Mouse (Mus musculus): Measurements from ENCODE around the gene 1600014C10Rik. TPM values are rescaled to one million over a fixed set of nuclear protein-coding genes. Genes with fewer than 3 reads are reported as not detected.

1600014C10Rik gene
- total and polyA plus RNA-seq, 2 experiments from 2014 or later: 25.6 to 35.8 TPM

GRCm38 (mm10) chr7:38201290-38201658, 18.3 kb downstream of the 1600014C10Rik start:
- H3K9me3 ChIP-seq (ENCODE audit: low read length): no peaks in the 10 kb centered on the region
- WGBS: 29% methylated on average over 3 of the region's 3 CpGs
- no peaks in the 10 kb centered on the region for H3K36me3 ChIP-seq (ENCODE audit: insufficient read depth, low read length)
- TF ChIP-seq CTCF (IDR thresholded peaks at IDR 0.05; ENCODE audit: low read depth): no peak
- peak overlapping the region; percentile 60 for H3K4me2 ChIP-seq (ENCODE audit: low read depth, low read length)
- peak; percentile 53 for ATAC-seq
- peak overlapping the region; percentile 50; the same call in 1 of the 2 replicates for H3K9ac ChIP-seq (replicated peaks; ENCODE audit: low read length)
- no peaks in the 10 kb centered on the region for H3K27me3 ChIP-seq (ENCODE audit: insufficient read depth, low read length)
- no peak for DNase-seq (ENCODE audit: low spot score)
- H3K4me1 ChIP-seq (ENCODE audit: insufficient read depth, low read length): no peaks in the 10 kb centered on the region
- 0 out of 2 replicates have a peak overlapping the region, but pooled peaks have one; percentile 35 for H3K4me3 ChIP-seq (ENCODE audit: low read length)
- no peak overlapping the region for H3K27ac ChIP-seq

- DNase-seq (ENCODE audit: low spot score) (no peak), ATAC-seq (no peak)
- H3K27me3 ChIP-seq (ENCODE audit: insufficient read depth, low read length): no peaks in the 10 kb centered on the region
- H3K4me3 ChIP-seq (ENCODE audit: low read length): no peak overlapping the region
- H3K4me1 ChIP-seq (ENCODE audit: insufficient read depth, low read length): no peaks in the 10 kb centered on the region
- H3K4me2 ChIP-seq (ENCODE audit: low read depth, low read length): no peak overlapping the region
- H3K27ac ChIP-seq: no peak overlapping the region
- no peaks in the 10 kb centered on the region for H3K36me3 ChIP-seq (ENCODE audit: insufficient read depth, low read length)
- H3K9ac ChIP-seq (replicated peaks; ENCODE audit: low read length): no peak overlapping the region
- H3K9me3 ChIP-seq (ENCODE audit: low read length): no peaks in the 10 kb centered on the region
- 89% methylated on average over 6 of the region's 6 CpGs for WGBS
- peak; percentile 38; the same call in 1 of the 2 replicates for TF ChIP-seq CTCF (IDR thresholded peaks at IDR 0.05; ENCODE audit: low read depth)
Measured at GRCm38 (mm10) chr7:38204314-38204713, 21.3 kb downstream of the 1600014C10Rik start.

DNA sequence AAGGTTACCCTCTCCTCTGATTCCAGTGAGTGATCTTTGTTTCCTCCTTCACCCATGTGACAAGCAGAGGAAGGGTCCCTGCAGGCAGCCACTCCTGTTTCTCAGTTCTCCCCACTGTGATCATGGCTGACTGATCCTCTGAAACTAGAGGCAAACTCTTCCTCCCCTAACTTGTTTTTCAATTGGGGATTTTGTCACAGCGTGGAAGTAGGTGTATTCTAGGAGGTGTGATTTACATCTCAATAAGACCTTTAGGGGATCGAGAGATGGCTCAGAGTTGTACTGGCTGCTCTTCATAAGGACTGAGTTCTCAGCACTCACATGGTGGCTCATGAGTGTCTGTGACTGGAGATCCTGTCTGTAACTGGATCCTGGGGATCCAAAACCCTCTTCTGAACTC, 22.8 kb downstream of the 1600014C10Rik start:
- Histone ChIP-seq H3K4me3 (ENCODE audit: low read length) (no peak overlapping the region), H3K9ac (replicated peaks; ENCODE audit: low read length) (no peak overlapping the region), H3K4me2 (ENCODE audit: low read depth, low read length) (no peak overlapping the region), H3K36me3 (ENCODE audit: insufficient read depth, low read length) (no peaks in the 10 kb centered on the region), H3K27ac (no peak overlapping the region), H3K9me3 (ENCODE audit: low read length) (no peaks in the 10 kb centered on the region), H3K4me1 (ENCODE audit: insufficient read depth, low read length) (no peaks in the 10 kb centered on the region), H3K27me3 (ENCODE audit: insufficient read depth, low read length) (no peaks in the 10 kb centered on the region)
- ATAC-seq (no peak), DNase-seq (ENCODE audit: low spot score) (no peak)
- TF ChIP-seq CTCF (IDR thresholded peaks at IDR 0.05; ENCODE audit: low read depth): no peak
- WGBS: 19% methylated on average over 2 of the region's 2 CpGs

DNA sequence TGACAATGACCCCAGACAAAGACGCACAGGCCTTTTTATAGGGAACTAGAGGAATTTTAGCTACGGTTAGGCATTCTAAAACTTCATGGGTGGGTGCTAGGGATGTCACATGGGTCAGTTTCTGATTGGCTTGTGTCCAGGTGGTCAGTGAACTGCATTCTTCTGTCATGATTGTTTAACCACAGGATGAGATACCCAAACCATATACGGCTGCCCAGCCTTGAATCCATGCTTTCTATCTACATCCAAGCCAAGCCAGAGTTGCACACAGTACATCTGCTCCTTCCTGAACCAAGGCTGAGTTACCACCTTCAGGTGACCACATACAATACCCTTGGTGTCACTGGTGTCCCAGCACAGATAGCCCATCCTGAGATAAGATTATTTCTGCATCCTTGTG, 23.5 kb downstream of the 1600014C10Rik start:
- no peak for DNase-seq (ENCODE audit: low spot score)
- ATAC-seq: no peak
- Histone ChIP-seq H3K9ac (replicated peaks; ENCODE audit: low read length) (no peak overlapping the region), H3K27ac (no peak overlapping the region), H3K27me3 (ENCODE audit: insufficient read depth, low read length) (no peaks in the 10 kb centered on the region), H3K4me1 (ENCODE audit: insufficient read depth, low read length) (no peaks in the 10 kb centered on the region), H3K9me3 (ENCODE audit: low read length) (no peaks in the 10 kb centered on the region), H3K4me2 (ENCODE audit: low read depth, low read length) (no peak overlapping the region), H3K4me3 (ENCODE audit: low read length) (no peak overlapping the region), H3K36me3 (ENCODE audit: insufficient read depth, low read length) (no peaks in the 10 kb centered on the region)
- WGBS: 81% methylated on average over 3 of the region's 3 CpGs
- no peak for TF ChIP-seq CTCF (IDR thresholded peaks at IDR 0.05; ENCODE audit: low read depth)

DNA sequence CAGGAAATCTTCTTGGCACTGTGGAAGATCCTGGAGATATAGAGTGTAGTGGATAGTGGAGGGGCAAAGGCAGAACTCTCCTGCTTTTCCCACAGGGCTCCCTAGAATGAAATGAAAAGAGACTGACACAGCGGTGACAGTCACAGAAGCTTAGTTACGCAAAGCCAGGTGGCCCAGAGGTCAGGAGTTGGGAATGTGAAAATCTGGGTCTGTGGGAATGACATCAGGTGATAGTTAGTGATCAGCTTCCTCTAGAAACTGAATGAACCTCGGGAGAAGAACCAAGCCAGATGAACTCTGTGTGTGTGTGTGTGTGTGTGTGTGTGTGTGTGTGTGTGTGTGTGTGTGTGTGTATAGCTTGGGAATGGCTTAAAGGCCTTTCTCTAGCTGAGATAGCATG, 26.0 kb downstream of the 1600014C10Rik start:
- ATAC-seq: no peak
- no peak for DNase-seq (ENCODE audit: low spot score)
- H3K9me3 ChIP-seq (ENCODE audit: low read length): no peaks in the 10 kb centered on the region
- no peaks in the 10 kb centered on the region for H3K36me3 ChIP-seq (ENCODE audit: insufficient read depth, low read length)
- WGBS: 77% methylated on average over 3 of the region's 3 CpGs
- no peak overlapping the region for H3K27ac ChIP-seq
- H3K4me2 ChIP-seq (ENCODE audit: low read depth, low read length): no peak overlapping the region
- H3K4me3 ChIP-seq (ENCODE audit: low read length): no peak overlapping the region
- TF ChIP-seq CTCF (IDR thresholded peaks at IDR 0.05; ENCODE audit: low read depth): no peak
- H3K4me1 ChIP-seq (ENCODE audit: insufficient read depth, low read length): no peaks in the 10 kb centered on the region
- no peak overlapping the region for H3K9ac ChIP-seq (replicated peaks; ENCODE audit: low read length)
- H3K27me3 ChIP-seq (ENCODE audit: insufficient read depth, low read length): no peaks in the 10 kb centered on the region

GRCm38 (mm10) chr7:38209478-38210152, 26.6 kb downstream of the 1600014C10Rik start:
- Histone ChIP-seq H3K4me2 (ENCODE audit: low read depth, low read length) (no peak overlapping the region), H3K9ac (replicated peaks; ENCODE audit: low read length) (no peak overlapping the region), H3K27me3 (ENCODE audit: insufficient read depth, low read length) (no peaks in the 10 kb centered on the region), H3K27ac (no peak overlapping the region), H3K4me1 (ENCODE audit: insufficient read depth, low read length) (no peaks in the 10 kb centered on the region), H3K9me3 (ENCODE audit: low read length) (no peaks in the 10 kb centered on the region), H3K36me3 (ENCODE audit: insufficient read depth, low read length) (no peaks in the 10 kb centered on the region), H3K4me3 (ENCODE audit: low read length) (no peak overlapping the region)
- WGBS: 79% methylated on average over 11 of the region's 11 CpGs
- ATAC-seq: no peak
- no peak for TF ChIP-seq CTCF (IDR thresholded peaks at IDR 0.05; ENCODE audit: low read depth)
- DNase-seq (ENCODE audit: low spot score): no peak

DNA sequence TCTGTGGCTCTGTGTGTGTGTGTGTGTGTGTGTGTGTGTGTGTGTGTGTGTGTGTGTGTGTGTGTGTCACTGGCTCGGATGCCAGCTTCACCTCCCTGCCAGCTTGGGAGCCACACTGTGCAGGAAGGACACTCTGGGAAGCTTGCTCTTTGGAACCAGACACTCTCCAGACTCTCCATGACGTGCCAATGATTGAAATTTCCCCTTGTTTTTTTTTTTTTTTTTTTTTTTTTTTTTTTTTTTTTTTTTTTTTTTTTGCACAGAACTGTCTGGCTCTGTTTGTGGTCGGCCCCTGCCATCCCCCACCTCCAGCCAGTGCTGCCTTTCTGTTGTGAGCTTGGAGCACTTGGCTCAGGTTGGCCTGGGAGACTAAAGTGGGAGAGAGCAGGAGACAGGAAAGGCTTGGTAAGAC, 29.6 kb downstream of the 1600014C10Rik start:
- ATAC-seq (no peak), DNase-seq (ENCODE audit: low spot score) (no peak)
- Histone ChIP-seq H3K36me3 (ENCODE audit: insufficient read depth, low read length) (no peaks in the 10 kb centered on the region), H3K4me1 (ENCODE audit: insufficient read depth, low read length) (no peaks in the 10 kb centered on the region), H3K4me2 (ENCODE audit: low read depth, low read length) (no peak overlapping the region), H3K4me3 (ENCODE audit: low read length) (no peak overlapping the region), H3K9me3 (ENCODE audit: low read length) (no peaks in the 10 kb centered on the region), H3K27me3 (ENCODE audit: insufficient read depth, low read length) (no peaks in the 10 kb centered on the region), H3K27ac (no peak overlapping the region), H3K9ac (replicated peaks; ENCODE audit: low read length) (no peak overlapping the region)
- WGBS: 32% methylated on average over 2 of the region's 3 CpGs
- TF ChIP-seq CTCF (IDR thresholded peaks at IDR 0.05; ENCODE audit: low read depth): no peak
